Mouse (Mus musculus) hindbrain, embryonic 11.5 days (tissue): Measurements from ENCODE around the gene Oas2. TPM values are rescaled to one million over a fixed set of nuclear protein-coding genes. Genes with fewer than 3 reads are reported as not detected.
A peak's percentile ranks its signal among the peaks of the same experiment; 100 is the strongest.
"Not testable (repeated sequence)": the region's sequence is repeated elsewhere in the genome, so short reads cannot be mapped to it uniquely, and the experiment has no call there.

Experiments
- ATAC-seq: fragments of 200-750 bp; cut with Nextera tagmentation; 2 replicates; pipeline ENCODE4 v1.8.0; 2017; ENCODE audit warnings: mild to moderate bottlenecking, moderate TSS enrichment, moderate library complexity; ENCODE audit not compliant: low FRiP score
- DNase-seq: peaks from one replicate; pipeline ENCODE4 v3.0.0-alpha.2; 2015; ENCODE audit warnings: low spot score
- H3K27ac ChIP-seq: fragments of 300-500 bp; sonication (generic); 2 replicates; pipeline ENCODE4 v1.5.1; 2014; ENCODE audit warnings: mild to moderate bottlenecking, low read depth, low read length
- H3K27me3 ChIP-seq: fragments of 300-500 bp; sonication (generic); 2 replicates; pipeline ENCODE4 v1.6.1; 2014; ENCODE audit warnings: mild to moderate bottlenecking, low read length, moderate library complexity, mixed read lengths; ENCODE audit not compliant: control insufficient read depth, insufficient read depth
- H3K36me3 ChIP-seq: fragments of 300-500 bp; sonication (generic); 2 replicates; pipeline ENCODE4 v1.6.1; 2014; ENCODE audit warnings: mild to moderate bottlenecking, low read length, moderate library complexity, mixed read lengths; ENCODE audit not compliant: control insufficient read depth, insufficient read depth
- H3K4me1 ChIP-seq: fragments of 300-500 bp; sonication (generic); replicated peaks from 2 replicates; pipeline ENCODE4 v1.6.1; 2014; ENCODE audit warnings: low read length, mixed read lengths; ENCODE audit not compliant: control insufficient read depth, insufficient read depth
- H3K4me2 ChIP-seq: fragments of 300-500 bp; sonication (generic); replicated peaks from 2 replicates; pipeline ENCODE4 v1.6.1; 2014; ENCODE audit warnings: mild to moderate bottlenecking, low read depth, low read length
- H3K4me3 ChIP-seq: fragments of 300-500 bp; sonication (generic); 2 replicates; pipeline ENCODE4 v1.5.1; 2014; ENCODE audit warnings: low read depth, low read length
- H3K9ac ChIP-seq: fragments of 300-500 bp; sonication (generic); 2 replicates; pipeline ENCODE4 v1.6.1; 2014; ENCODE audit warnings: low read depth, low read length
- H3K9me3 ChIP-seq: fragments of 300-500 bp; sonication (generic); 2 replicates; pipeline ENCODE4 v1.6.1; 2016; ENCODE audit warnings: low read length; ENCODE audit not compliant: control insufficient read depth
- WGBS: fragments of 180-500 bp; shearing (Covaris S2); extraction: QIAGEN DNeasy Blood & Tissue Kit; methylation state at CpG from one replicate; pipeline ENCODE4 v1.1.7; 2014; 5-methylcytosine and 5-hydroxymethylcytosine counted together
- polyA plus RNA-seq: library from polyadenylated mRNA; unstranded; fragments of >200 nt; fragmentation: Nextera tagmentation; extraction: Ambion mirVana; gene quantifications from 2 replicates; pipeline ENCODE4 v1.2.1, GENCODE M21; 2014

The Oas2 gene
- 0.13 TPM in 1 of 2 replicates, not detected in the other for polyA plus RNA-seq

GRCm38 (mm10) chr5:120749688-120750087 is at the start of gene Oas2:
Oas2 (minus strand) TSS chr5:120749853.
- ATAC-seq: no peak
- WGBS: 72% methylated on average over 5 of the region's 5 CpGs

DNA sequence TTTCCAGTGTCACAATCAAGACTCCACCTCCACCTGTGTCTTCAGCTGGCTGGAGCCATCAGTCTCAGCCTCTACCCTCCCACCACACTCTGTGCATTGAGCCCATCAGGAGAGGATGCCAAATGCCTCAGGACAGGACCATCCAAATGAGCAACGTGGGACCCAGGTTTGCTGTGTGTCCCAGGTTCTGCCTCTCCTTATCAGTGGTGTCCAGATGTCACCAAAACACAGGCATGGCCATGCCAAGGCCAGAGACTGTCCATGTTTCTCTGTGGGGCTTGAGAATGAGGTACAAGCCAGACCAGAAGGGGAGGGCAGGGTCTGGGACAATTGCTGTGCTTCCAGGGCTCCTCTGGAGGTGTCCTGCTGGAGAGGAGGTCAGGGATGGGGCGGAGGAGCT is 49.3 kb upstream of the Oas2 start:
- DNase-seq, H3K9ac ChIP-seq, H3K4me3 ChIP-seq, H3K27me3 ChIP-seq, ATAC-seq, H3K27ac ChIP-seq, H3K4me2 ChIP-seq, H3K9me3 ChIP-seq, H3K4me1 ChIP-seq, H3K36me3 ChIP-seq: not testable (repeated sequence)
- 68% methylated on average over 2 of the region's 2 CpGs for WGBS

More at GRCm38 (mm10) chr5:120749688-120750087, at the start of gene Oas2:
- Histone ChIP-seq H3K27ac (no peak within 1 kb of the TSS), H3K4me1 (no peaks in the 10 kb centered on the region), H3K27me3 (no peaks in the 10 kb centered on the region), H3K36me3 (no peaks in the 10 kb centered on the region), H3K4me3 (no peak within 1 kb of the TSS), H3K9ac (no peak within 1 kb of the TSS), H3K4me2 (no peak within 1 kb of the TSS), H3K9me3 (no peaks in the 10 kb centered on the region)
- no peak for DNase-seq

DNA sequence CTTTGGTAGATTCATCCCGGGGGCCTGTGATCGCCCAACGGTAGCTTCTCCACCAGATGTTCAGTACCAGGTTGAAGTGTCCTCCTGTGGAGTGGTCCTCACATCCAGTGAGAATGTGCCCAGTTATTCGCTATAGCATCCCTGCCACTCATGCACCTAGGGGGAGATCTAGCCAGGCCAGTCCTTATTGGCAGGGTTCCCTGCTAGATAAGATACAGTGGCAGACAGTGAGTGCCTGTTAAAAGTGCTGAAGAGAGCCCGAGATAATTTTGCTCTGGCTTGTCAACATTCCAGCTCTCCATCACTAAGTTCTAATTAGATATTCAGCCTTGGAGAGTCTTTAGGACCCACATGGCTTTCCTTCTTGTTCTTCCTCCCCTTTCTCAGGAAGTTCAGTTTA is 48.5 kb upstream of the Oas2 start:
- not testable (repeated sequence) for DNase-seq, H3K4me3 ChIP-seq, H3K9ac ChIP-seq, H3K4me2 ChIP-seq, H3K27ac ChIP-seq, H3K27me3 ChIP-seq, ATAC-seq, H3K9me3 ChIP-seq, H3K36me3 ChIP-seq, H3K4me1 ChIP-seq
- WGBS: 87% methylated on average over 5 of the region's 5 CpGs

DNA sequence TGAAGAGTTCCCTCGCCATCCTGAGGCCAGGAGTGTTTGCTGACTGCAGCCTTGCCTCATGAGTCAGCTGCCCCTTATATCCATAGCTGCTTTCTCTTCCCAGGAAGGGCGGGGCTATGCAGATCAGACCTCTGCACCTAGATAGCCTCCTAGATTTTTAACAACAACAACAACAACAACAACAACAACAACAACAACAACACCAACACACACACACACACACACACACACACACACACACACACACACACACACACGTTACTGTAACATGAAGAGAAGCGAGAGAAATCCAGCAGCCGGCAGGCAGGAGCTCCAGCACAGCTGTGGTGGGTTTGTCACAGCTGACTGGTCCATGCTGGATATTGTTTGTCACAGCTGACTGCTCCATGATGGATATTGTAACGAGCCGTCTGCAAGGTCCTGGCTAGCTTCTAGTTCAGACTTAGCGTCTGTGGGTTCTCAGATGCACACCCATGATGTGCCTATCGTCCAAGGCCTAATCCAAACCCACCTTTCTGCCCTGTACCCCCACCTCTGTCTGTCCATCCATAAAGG is 45.9 kb upstream of the Oas2 start, which contains the start of gene Oas1e:
Gene Oas1e (minus strand): TSS at position 51 of the 555 bp plus-strand sequence.
- DNase-seq, H3K9ac ChIP-seq, ATAC-seq, H3K4me2 ChIP-seq, H3K4me1 ChIP-seq, H3K4me3 ChIP-seq, H3K27me3 ChIP-seq, H3K27ac ChIP-seq, H3K9me3 ChIP-seq, H3K36me3 ChIP-seq: not testable (repeated sequence)
- WGBS: 75% methylated on average over 9 of the region's 9 CpGs

GRCm38 (mm10) chr5:120793043-120793442 is 43.4 kb upstream of the Oas2 start:
- H3K9ac ChIP-seq: no peak overlapping the region
- no peaks in the 10 kb centered on the region for H3K4me1 ChIP-seq
- no peaks in the 10 kb centered on the region for H3K9me3 ChIP-seq
- DNase-seq (peak; percentile 67), ATAC-seq (no peak)
- H3K4me3 ChIP-seq: no peak overlapping the region
- H3K4me2 ChIP-seq: no peak overlapping the region
- H3K36me3 ChIP-seq: no peaks in the 10 kb centered on the region
- no peak overlapping the region for H3K27ac ChIP-seq
- no peaks in the 10 kb centered on the region for H3K27me3 ChIP-seq
- WGBS: 26% methylated on average over 2 of the region's 2 CpGs

DNA sequence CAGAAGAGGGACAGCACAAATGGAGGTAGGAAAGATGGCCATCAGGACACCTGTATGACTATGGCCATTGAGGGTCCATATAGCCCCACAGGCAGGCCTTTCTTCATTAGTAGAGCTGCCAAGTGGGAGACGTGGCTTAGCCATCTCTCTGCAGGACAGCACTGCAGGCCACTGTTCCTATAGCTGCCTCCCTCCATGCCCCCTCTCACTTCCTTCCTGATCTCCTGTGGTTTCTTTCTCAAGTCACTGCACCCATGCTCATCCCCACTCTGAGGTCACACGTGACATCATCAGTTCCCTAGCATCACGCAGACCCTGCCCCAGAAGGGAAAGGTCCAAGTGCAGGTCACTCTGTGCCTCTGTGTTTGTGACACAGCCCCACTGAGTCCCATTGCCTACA is 37.4 kb upstream of the Oas2 start:
- Histone ChIP-seq H3K36me3 (no peaks in the 10 kb centered on the region), H3K9ac (no peak overlapping the region), H3K4me2 (no peak overlapping the region), H3K9me3 (no peaks in the 10 kb centered on the region), H3K4me3 (no peak overlapping the region), H3K27ac (no peak overlapping the region), H3K27me3 (no peaks in the 10 kb centered on the region), H3K4me1 (no peaks in the 10 kb centered on the region)
- ATAC-seq: no peak
- no peak for DNase-seq
- 75% methylated on average over 3 of the region's 3 CpGs for WGBS

DNA sequence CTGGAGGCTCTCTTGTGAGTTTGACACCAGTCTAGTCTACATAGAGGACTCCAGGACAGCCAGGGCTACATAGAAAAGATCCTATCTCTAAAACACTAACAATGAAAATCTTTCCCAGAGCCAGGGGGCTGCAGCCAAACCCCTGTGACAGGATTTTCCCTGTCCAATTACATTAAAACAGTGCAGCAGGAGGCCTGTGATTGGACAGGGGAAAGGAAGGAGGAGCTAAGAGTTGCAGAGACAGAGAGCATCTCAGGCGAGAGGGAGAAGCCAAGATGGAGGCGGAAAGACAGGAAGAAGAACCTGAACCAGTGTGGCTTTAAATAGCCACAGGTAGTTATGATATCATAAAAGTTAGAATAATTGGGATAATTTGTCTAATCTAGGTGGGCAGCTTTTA is 32.8 kb upstream of the Oas2 start:
- ATAC-seq: no peak
- H3K27ac ChIP-seq: no peak overlapping the region

DNA sequence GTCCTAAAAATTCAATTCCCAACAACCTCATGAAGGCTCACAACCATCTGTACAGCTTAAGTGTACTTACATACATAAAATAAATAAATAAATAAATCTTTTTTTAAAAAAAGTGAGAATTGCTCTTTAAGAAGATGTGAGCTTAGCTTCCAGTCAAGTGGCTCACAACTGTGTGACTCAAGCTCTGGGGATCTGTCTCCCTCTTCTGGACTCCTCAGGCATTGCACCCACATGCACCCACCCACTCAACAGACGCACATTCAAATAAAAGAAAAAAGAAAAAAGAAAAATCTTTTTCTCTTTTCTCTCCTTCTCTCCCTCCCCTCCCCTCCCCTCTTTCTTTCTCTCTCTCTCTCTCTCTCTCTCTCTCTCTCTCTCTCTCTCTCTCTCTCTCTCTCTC is 32.0 kb upstream of the Oas2 start:
- DNase-seq (no peak), ATAC-seq (no peak)
- 83% methylated on average over 1 of the region's 1 CpGs for WGBS
- no peaks in the 10 kb centered on the region for H3K4me1 ChIP-seq
- H3K27ac ChIP-seq: no peak overlapping the region
- no peaks in the 10 kb centered on the region for H3K27me3 ChIP-seq
- no peaks in the 10 kb centered on the region for H3K9me3 ChIP-seq
- H3K9ac ChIP-seq: no peak overlapping the region
- no peaks in the 10 kb centered on the region for H3K36me3 ChIP-seq
- H3K4me2 ChIP-seq: no peak overlapping the region
- H3K4me3 ChIP-seq: no peak overlapping the region

More for the DNA sequence above, 32.8 kb upstream of the Oas2 start:
- Histone ChIP-seq H3K4me2 (no peak overlapping the region), H3K9ac (no peak overlapping the region), H3K9me3 (no peaks in the 10 kb centered on the region), H3K4me3 (no peak overlapping the region), H3K36me3 (no peaks in the 10 kb centered on the region), H3K4me1 (no peaks in the 10 kb centered on the region), H3K27me3 (no peaks in the 10 kb centered on the region)
- WGBS: 73% methylated on average over 2 of the region's 2 CpGs
- DNase-seq: no peak

GRCm38 (mm10) chr5:120779922-120780321 is 30.3 kb upstream of the Oas2 start:
- ATAC-seq: no peak
- H3K4me2 ChIP-seq: no peak overlapping the region
- no peak overlapping the region for H3K27ac ChIP-seq
- no peaks in the 10 kb centered on the region for H3K36me3 ChIP-seq
- H3K9me3 ChIP-seq: no peaks in the 10 kb centered on the region
- 58% methylated on average over 3 of the region's 3 CpGs for WGBS
- H3K4me1 ChIP-seq: no peaks in the 10 kb centered on the region
- no peak overlapping the region for H3K9ac ChIP-seq
- DNase-seq: no peak
- H3K4me3 ChIP-seq: no peak overlapping the region
- H3K27me3 ChIP-seq: no peaks in the 10 kb centered on the region
